Mouse (Mus musculus) lung, adult 2 months (tissue): Measurements from ENCODE around the gene Pik3r5.

Experiments
- CTCF ChIP-seq: fragments of 200-500 bp; IDR thresholded peaks from 2 replicates; pipeline ENCODE4 v1.5.1; 2011; ENCODE audit warnings: mild to moderate bottlenecking, low read length, control low read depth; ENCODE audit not compliant: insufficient read depth
- POLR2A ChIP-seq: fragments of 200-500 bp; IDR thresholded peaks from 2 replicates; pipeline ENCODE4 v1.6.1; 2011; ENCODE audit warnings: low read depth, mild to moderate bottlenecking, control low read depth, low read length, borderline replicate concordance; ENCODE audit errors: extremely low read depth

- no peak for TF ChIP-seq POLR2A
- TF ChIP-seq CTCF, result no peak
Measured at GRCm38 (mm10) chr11:68401428-68401827, 30.5 kb upstream of the Pik3r5 start.
